Mouse (Mus musculus): ENCODE measurements around the gene Psmb3.
"Not testable (repeated sequence)": the region's sequence is repeated elsewhere in the genome, so short reads cannot be mapped to it uniquely, and the experiment has no call there.

The Psmb3 gene

GRCm38 (mm10) chr11:97703039-97703826 is at the start of gene Psmb3:
TSS of gene Psmb3 (plus strand) at chr11:97703399.
- in situ Hi-C loops (cut with MboI, MseI): loop anchor here in 1 of 2 experiments (5.0 kb wide), 1 partner anchor 34 kb away; no protein-coding TSS in a partner anchor

GRCm38 (mm10) chr11:97654210-97654609 is 49.0 kb upstream of the Psmb3 start:
- in situ Hi-C loops (cut with MboI, MseI): loop anchor here in 1 of 2 experiments (5.0 kb wide), 1 partner anchor 38 kb away; no protein-coding TSS in a partner anchor

- in situ Hi-C loops (cut with MboI, MseI): no loop called here
These were observed 46.8 kb upstream of the Psmb3 start for GRCm38 (mm10) chr11:97656269-97656971.

- in situ Hi-C loops (cut with MboI, MseI): no loop called here
These were observed 45.8 kb upstream of the Psmb3 start for GRCm38 (mm10) chr11:97657184-97657945.

GRCm38 (mm10) chr11:97657967-97658366 is 45.2 kb upstream of the Psmb3 start:
- in situ Hi-C loops (cut with MboI, MseI): not testable (repeated sequence)

- in situ Hi-C loops (cut with MboI, MseI): no loop called here
These were observed 44.4 kb upstream of the Psmb3 start for GRCm38 (mm10) chr11:97658751-97659266.

GRCm38 (mm10) chr11:97659267-97659989 is 43.8 kb upstream of the Psmb3 start:
- in situ Hi-C loops (cut with MboI, MseI): no loop called here

- in situ Hi-C loops (cut with MboI, MseI): no loop called here
These were observed 43.0 kb upstream of the Psmb3 start for GRCm38 (mm10) chr11:97659990-97660714.

GRCm38 (mm10) chr11:97660734-97661647 is 42.2 kb upstream of the Psmb3 start:
- in situ Hi-C loops (cut with MboI, MseI): no loop called here

- in situ Hi-C loops (cut with MboI, MseI): no loop called here
These were observed 41.5 kb upstream of the Psmb3 start for GRCm38 (mm10) chr11:97661648-97662133.

- in situ Hi-C loops (cut with MboI, MseI): no loop called here
These were observed 40.8 kb upstream of the Psmb3 start for GRCm38 (mm10) chr11:97662207-97662892.

- in situ Hi-C loops (cut with MboI, MseI): no loop called here
These were observed 40.2 kb upstream of the Psmb3 start, which contains the start of gene Mllt6 for GRCm38 (mm10) chr11:97662893-97663527. TSS of gene Mllt6 (plus strand) at chr11:97663414.

GRCm38 (mm10) chr11:97663528-97664338 is 39.5 kb upstream of the Psmb3 start:
- in situ Hi-C loops (cut with MboI, MseI): no loop called here

GRCm38 (mm10) chr11:97664339-97664665 is 38.9 kb upstream of the Psmb3 start:
- in situ Hi-C loops (cut with MboI, MseI): no loop called here

GRCm38 (mm10) chr11:97664771-97665240 is 38.4 kb upstream of the Psmb3 start:
- in situ Hi-C loops (cut with MboI, MseI): no loop called here

- in situ Hi-C loops (cut with MboI, MseI): no loop called here
These were observed 37.8 kb upstream of the Psmb3 start for GRCm38 (mm10) chr11:97665431-97665830.

GRCm38 (mm10) chr11:97666221-97666620 is 37.0 kb upstream of the Psmb3 start:
- in situ Hi-C loops (cut with MboI, MseI): no loop called here
